Mouse (Mus musculus) heart, embryonic 12.5 days (tissue): Measurements from ENCODE around the gene Lrrc57. TPM values are rescaled to one million over a fixed set of nuclear protein-coding genes. Genes with fewer than 3 reads are reported as not detected.
A peak's percentile ranks its signal among the peaks of the same experiment; 100 is the strongest.

Experiments used
- ATAC-seq: fragments of 200-750 bp; cut with Nextera tagmentation; 2 replicates; pipeline ENCODE4 v1.8.0; 2017; ENCODE audit warnings: moderate TSS enrichment, moderate library complexity; ENCODE audit not compliant: insufficient number of reproducible peaks, low FRiP score
- H3K27ac ChIP-seq: fragments of 300-500 bp; sonication (generic); 2 replicates; pipeline ENCODE4 v1.5.1; 2016; ENCODE audit warnings: mild to moderate bottlenecking, moderate library complexity; ENCODE audit not compliant: poor library complexity, severe bottlenecking
- H3K27me3 ChIP-seq: fragments of 300-500 bp; sonication (generic); replicated peaks from 2 replicates; pipeline ENCODE4 v1.6.1; 2016; ENCODE audit warnings: mild to moderate bottlenecking, moderate library complexity
- H3K36me3 ChIP-seq: fragments of 300-500 bp; sonication (generic); 2 replicates; pipeline ENCODE4 v1.6.1; 2016; ENCODE audit warnings: mild to moderate bottlenecking, moderate library complexity
- H3K4me1 ChIP-seq: fragments of 300-500 bp; sonication (generic); replicated peaks from 2 replicates; pipeline ENCODE4 v1.6.1; 2016; ENCODE audit warnings: mild to moderate bottlenecking
- H3K4me2 ChIP-seq: fragments of 300-500 bp; sonication (generic); 2 replicates; pipeline ENCODE4 v1.6.1; 2016; ENCODE audit warnings: mild to moderate bottlenecking, moderate library complexity
- H3K4me3 ChIP-seq: fragments of 300-500 bp; sonication (generic); 2 replicates; pipeline ENCODE4 v1.5.1; 2016; ENCODE audit warnings: mild to moderate bottlenecking
- H3K9ac ChIP-seq: fragments of 300-500 bp; sonication (generic); 2 replicates; pipeline ENCODE4 v1.6.1; 2016; ENCODE audit warnings: mild to moderate bottlenecking, moderate library complexity
- H3K9me3 ChIP-seq: fragments of 300-500 bp; sonication (generic); replicated peaks from 2 replicates; pipeline ENCODE4 v1.6.1; 2016; ENCODE audit warnings: mild to moderate bottlenecking, moderate library complexity
- WGBS: fragments of 180-500 bp; shearing (Covaris S2); methylation state at CpG from one replicate; pipeline ENCODE4 v1.1.7; 2016; 5-methylcytosine and 5-hydroxymethylcytosine counted together
- polyA plus RNA-seq: library from polyadenylated mRNA; unstranded; fragments of >200 nt; fragmentation: Nextera tagmentation; extraction: Ambion mirVana; gene quantifications from 2 replicates; pipeline ENCODE4 v1.2.1, GENCODE M21; 2016

The Lrrc57 gene
- polyA plus RNA-seq = 18.7 and 20.5 TPM in 2 replicates

GRCm38 (mm10) chr2:120608830-120609723 is at the start of gene Lrrc57, which contains the start of gene Haus2:
Lrrc57 (minus strand) TSS chr2:120609520.
Haus2 (plus strand) TSS chr2:120609383.
- no peaks in the 10 kb centered on the region for H3K9me3 ChIP-seq
- peak; percentile 96 for ATAC-seq
- peak within 1 kb of the TSS; percentile 91 for H3K27ac ChIP-seq
- peaks cover 9% of the 10 kb centered on the region for H3K4me1 ChIP-seq
- peak within 1 kb of the TSS; percentile 90 for H3K4me2 ChIP-seq
- WGBS = under 1% methylated on average over 52 of the region's 52 CpGs
- peak within 1 kb of the TSS; percentile 86 for H3K9ac ChIP-seq
- H3K4me3 ChIP-seq = peak within 1 kb of the TSS; percentile 77
- H3K27me3 ChIP-seq = no peaks in the 10 kb centered on the region
- H3K36me3 ChIP-seq = peaks cover 14% of the 10 kb centered on the region; the same call in 1 of the 2 replicates

- no peaks in the 10 kb centered on the region for H3K9me3 ChIP-seq
- H3K27me3 ChIP-seq = no peaks in the 10 kb centered on the region
- H3K4me3 ChIP-seq = no peak overlapping the region
- no peaks in the 10 kb centered on the region for H3K36me3 ChIP-seq
- H3K9ac ChIP-seq = no peak overlapping the region
- H3K27ac ChIP-seq = no peak overlapping the region
- ATAC-seq = no peak
- H3K4me1 ChIP-seq = peaks cover 5% of the 10 kb centered on the region; the same call in 1 of the 2 replicates
- no peak overlapping the region for H3K4me2 ChIP-seq
- 67% methylated on average over 5 of the region's 5 CpGs for WGBS
Observed at GRCm38 (mm10) chr2:120658486-120658885, 49.2 kb upstream of the Lrrc57 start.

- WGBS = 88% methylated on average over 2 of the region's 2 CpGs
Observed at GRCm38 (mm10) chr2:120656711-120657110, 47.4 kb upstream of the Lrrc57 start.

GRCm38 (mm10) chr2:120655905-120656304 is 46.6 kb upstream of the Lrrc57 start:
- ATAC-seq = no peak
- 83% methylated on average over 5 of the region's 5 CpGs for WGBS
- Histone ChIP-seq H3K4me1 (peaks cover 14% of the 10 kb centered on the region), H3K4me2 (no peak overlapping the region), H3K9ac (no peak overlapping the region), H3K27me3 (no peaks in the 10 kb centered on the region), H3K4me3 (no peak overlapping the region), H3K27ac (no peak overlapping the region), H3K9me3 (no peaks in the 10 kb centered on the region), H3K36me3 (no peaks in the 10 kb centered on the region)

More at GRCm38 (mm10) chr2:120656711-120657110, 47.4 kb upstream of the Lrrc57 start:
- H3K4me1 ChIP-seq = peaks cover 13% of the 10 kb centered on the region
- no peak for ATAC-seq
- H3K27me3 ChIP-seq = no peaks in the 10 kb centered on the region
- H3K4me2 ChIP-seq = no peak overlapping the region
- no peak overlapping the region for H3K9ac ChIP-seq
- no peaks in the 10 kb centered on the region for H3K36me3 ChIP-seq
- no peak overlapping the region for H3K27ac ChIP-seq
- no peak overlapping the region for H3K4me3 ChIP-seq
- H3K9me3 ChIP-seq = no peaks in the 10 kb centered on the region

GRCm38 (mm10) chr2:120654693-120655092 is 45.4 kb upstream of the Lrrc57 start:
- no peak for ATAC-seq
- Histone ChIP-seq H3K27me3 (no peaks in the 10 kb centered on the region), H3K36me3 (no peaks in the 10 kb centered on the region), H3K4me1 (peaks cover 9% of the 10 kb centered on the region), H3K27ac (no peak overlapping the region), H3K9ac (no peak overlapping the region), H3K9me3 (no peaks in the 10 kb centered on the region), H3K4me3 (no peak overlapping the region), H3K4me2 (no peak overlapping the region)
- WGBS = 70% methylated on average over 2 of the region's 2 CpGs

- Histone ChIP-seq H3K4me1 (peaks cover 9% of the 10 kb centered on the region), H3K27me3 (no peaks in the 10 kb centered on the region), H3K9me3 (no peaks in the 10 kb centered on the region), H3K27ac (no peak overlapping the region), H3K36me3 (no peaks in the 10 kb centered on the region), H3K4me3 (no peak overlapping the region), H3K9ac (no peak overlapping the region), H3K4me2 (no peak overlapping the region)
- 72% methylated on average over 7 of the region's 7 CpGs for WGBS
- no peak for ATAC-seq
Observed at GRCm38 (mm10) chr2:120652925-120653284, 43.6 kb upstream of the Lrrc57 start.

GRCm38 (mm10) chr2:120652256-120652924 is 43.1 kb upstream of the Lrrc57 start:
- H3K9me3 ChIP-seq = no peaks in the 10 kb centered on the region
- no peak overlapping the region for H3K9ac ChIP-seq
- peaks cover 9% of the 10 kb centered on the region for H3K4me1 ChIP-seq
- no peak for ATAC-seq
- H3K4me3 ChIP-seq = no peak overlapping the region
- no peak overlapping the region for H3K27ac ChIP-seq
- 59% methylated on average over 7 of the region's 7 CpGs for WGBS
- no peak overlapping the region for H3K4me2 ChIP-seq
- H3K27me3 ChIP-seq = no peaks in the 10 kb centered on the region
- no peaks in the 10 kb centered on the region for H3K36me3 ChIP-seq

GRCm38 (mm10) chr2:120646777-120647176 is 37.5 kb upstream of the Lrrc57 start:
- Histone ChIP-seq H3K4me2 (no peak overlapping the region), H3K9me3 (no peaks in the 10 kb centered on the region), H3K36me3 (no peaks in the 10 kb centered on the region), H3K9ac (no peak overlapping the region), H3K27me3 (no peaks in the 10 kb centered on the region), H3K4me1 (peaks cover 2% of the 10 kb centered on the region; the same call in 1 of the 2 replicates), H3K4me3 (no peak overlapping the region), H3K27ac (no peak overlapping the region)
- no peak for ATAC-seq
- 56% methylated on average over 4 of the region's 4 CpGs for WGBS

GRCm38 (mm10) chr2:120643836-120644235 is 34.5 kb upstream of the Lrrc57 start:
- H3K27ac ChIP-seq = no peak overlapping the region
- WGBS = 65% methylated on average over 7 of the region's 7 CpGs
- ATAC-seq = no peak

GRCm38 (mm10) chr2:120640835-120641234 is 31.5 kb upstream of the Lrrc57 start:
- Histone ChIP-seq H3K4me1 (no peaks in the 10 kb centered on the region), H3K4me3 (no peak overlapping the region), H3K4me2 (no peak overlapping the region), H3K36me3 (peaks cover 7% of the 10 kb centered on the region; the same call in 1 of the 2 replicates), H3K9me3 (no peaks in the 10 kb centered on the region), H3K27ac (no peak overlapping the region), H3K9ac (no peak overlapping the region), H3K27me3 (no peaks in the 10 kb centered on the region)
- ATAC-seq = no peak
- 86% methylated on average over 8 of the region's 8 CpGs for WGBS

More at GRCm38 (mm10) chr2:120643836-120644235, 34.5 kb upstream of the Lrrc57 start:
- H3K4me1 ChIP-seq = no peaks in the 10 kb centered on the region
- no peak overlapping the region for H3K4me2 ChIP-seq
- H3K36me3 ChIP-seq = peaks cover 7% of the 10 kb centered on the region; the same call in 1 of the 2 replicates
- no peak overlapping the region for H3K9ac ChIP-seq
- no peaks in the 10 kb centered on the region for H3K27me3 ChIP-seq
- no peaks in the 10 kb centered on the region for H3K9me3 ChIP-seq
- no peak overlapping the region for H3K4me3 ChIP-seq

- WGBS = 72% methylated on average over 4 of the region's 4 CpGs
- Histone ChIP-seq H3K4me1 (peaks cover 23% of the 10 kb centered on the region), H3K36me3 (peaks cover 28% of the 10 kb centered on the region), H3K9me3 (no peaks in the 10 kb centered on the region), H3K27me3 (no peaks in the 10 kb centered on the region), H3K4me2 (no peak overlapping the region), H3K27ac (no peak overlapping the region), H3K4me3 (no peak overlapping the region), H3K9ac (no peak overlapping the region)
- ATAC-seq = no peak
Observed at GRCm38 (mm10) chr2:120631957-120632356, 22.6 kb upstream of the Lrrc57 start.
